Mouse (Mus musculus) MEL (cell line): ENCODE measurements around the gene Zfp715.
"Not testable (repeated sequence)": the region's sequence is repeated elsewhere in the genome, so short reads cannot be mapped to it uniquely, and the experiment has no call there.

ENCODE experiments used
- CTCF ChIP-seq, 3 experiments: IDR thresholded peaks in 2 of 3; conservative IDR thresholded peaks in 1 of 3; 2 replicates each; pipeline ENCODE4 v1.5.1; 2011 to 2012; ENCODE audit warnings: low read length in 3 of 3, low read depth in 2 of 3, mild to moderate bottlenecking in 2 of 3, improper control_type of control experiment in 1 of 3, inconsistent platforms in 1 of 3, mixed read lengths in 1 of 3, moderate library complexity in 1 of 3; ENCODE audit not compliant: control insufficient read depth in 1 of 3, insufficient read depth in 1 of 3, poor library complexity in 1 of 3, severe bottlenecking in 1 of 3
- TAL1 ChIP-seq: IDR thresholded peaks from 2 replicates; pipeline ENCODE4 v1.6.1; 2012; ENCODE audit warnings: mild to moderate bottlenecking, inconsistent platforms, low read length, moderate library complexity, mixed read lengths

DNA sequence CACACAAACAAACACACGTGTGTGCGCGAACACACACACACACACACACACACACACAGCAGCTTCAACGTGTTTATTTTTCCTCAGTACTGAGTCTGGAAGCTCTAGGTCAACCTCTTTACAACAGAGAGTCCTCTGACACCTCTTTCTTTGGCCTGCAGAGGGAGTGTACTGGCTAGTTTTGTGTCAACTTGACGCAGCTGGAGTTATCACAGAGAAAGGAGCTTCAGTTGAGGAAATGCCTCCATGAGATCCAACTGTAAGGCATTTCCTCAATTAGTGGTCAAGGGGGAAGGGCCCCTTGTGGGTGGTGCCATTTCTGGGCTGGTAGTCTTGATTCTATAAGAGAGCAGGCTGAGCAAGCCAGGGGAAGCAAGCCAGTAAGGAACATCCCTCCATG is 36.5 kb upstream of the Zfp715 start:
- not testable (repeated sequence) for TF ChIP-seq TAL1
- peak in 1 of 3 experiments; percentile 46; a peak in 2 of 6 replicates for TF ChIP-seq CTCF (IDR thresholded peaks at IDR 0.05 in 2 of 3, conservative IDR thresholded peaks at IDR 0.05 in 1 of 3; ENCODE audit: control insufficient read depth in 1 of 3, insufficient read depth in 1 of 3, low read depth in 2 of 3, low read length in 3 of 3, poor library complexity in 1 of 3, severe bottlenecking in 1 of 3)
